Mouse (Mus musculus) lung, embryonic 14.5 days (tissue): ENCODE results near the gene Zscan26. TPM values are rescaled to one million over a fixed set of nuclear protein-coding genes. Genes with fewer than 3 reads are reported as not detected.

Experiments
- ATAC-seq: fragments of 200-750 bp; cut with Nextera tagmentation; 2 replicates; pipeline ENCODE4 v1.8.0; 2017; ENCODE audit warnings: mild to moderate bottlenecking, moderate TSS enrichment, moderate library complexity; ENCODE audit not compliant: insufficient read depth
- DNase-seq: peaks from one replicate; pipeline ENCODE4 v3.0.0-alpha.2; 2015
- H3K27ac ChIP-seq: fragments of 300-500 bp; sonication (generic); 2 replicates; pipeline ENCODE4 v1.5.1; 2014; ENCODE audit warnings: low read depth, mild to moderate bottlenecking, moderate library complexity
- H3K27me3 ChIP-seq: fragments of 300-500 bp; sonication (generic); 2 replicates; pipeline ENCODE4 v1.6.1; 2014; ENCODE audit warnings: low read length, control low read depth; ENCODE audit not compliant: insufficient read depth
- H3K36me3 ChIP-seq: fragments of 300-500 bp; sonication (generic); 2 replicates; pipeline ENCODE4 v1.6.1; 2014; ENCODE audit warnings: control low read depth; ENCODE audit not compliant: insufficient read depth
- H3K4me1 ChIP-seq: fragments of 300-500 bp; sonication (generic); 2 replicates; pipeline ENCODE4 v1.6.1; 2014; ENCODE audit warnings: antibody characterized with exemption, control low read depth; ENCODE audit not compliant: insufficient read depth
- H3K4me2 ChIP-seq: fragments of 300-500 bp; sonication (generic); 2 replicates; pipeline ENCODE4 v1.6.1; 2014; ENCODE audit warnings: mild to moderate bottlenecking
- H3K4me3 ChIP-seq: fragments of 300-500 bp; sonication (generic); 2 replicates; pipeline ENCODE4 v1.5.1; 2014; ENCODE audit warnings: low read depth, low read length
- H3K9ac ChIP-seq: fragments of 300-500 bp; sonication (generic); 2 replicates; pipeline ENCODE4 v1.6.1; 2014
- H3K9me3 ChIP-seq: fragments of 300-500 bp; sonication (generic); 2 replicates; pipeline ENCODE4 v1.6.1; 2016; ENCODE audit warnings: low read depth, low read length, control low read depth
- CTCF ChIP-seq: IDR thresholded peaks from 2 replicates; pipeline ENCODE4 v1.5.1; 2016; ENCODE audit warnings: antibody characterized with exemption, low read depth
- WGBS: fragments of 180-500 bp; shearing (Covaris S2); extraction: QIAGEN DNeasy Blood & Tissue Kit; methylation state at CpG from one replicate; pipeline ENCODE4 v1.1.7; 2014; 5-methylcytosine and 5-hydroxymethylcytosine counted together
- polyA plus RNA-seq: library from polyadenylated mRNA; unstranded; fragments of >200 nt; fragmentation: Nextera tagmentation; extraction: Ambion mirVana; gene quantifications from 2 replicates; pipeline ENCODE4 v1.2.1, GENCODE M21; 2014

Zscan26 gene
- polyA plus RNA-seq, 1 experiment from 2014 or later: 27.6 TPM

DNA sequence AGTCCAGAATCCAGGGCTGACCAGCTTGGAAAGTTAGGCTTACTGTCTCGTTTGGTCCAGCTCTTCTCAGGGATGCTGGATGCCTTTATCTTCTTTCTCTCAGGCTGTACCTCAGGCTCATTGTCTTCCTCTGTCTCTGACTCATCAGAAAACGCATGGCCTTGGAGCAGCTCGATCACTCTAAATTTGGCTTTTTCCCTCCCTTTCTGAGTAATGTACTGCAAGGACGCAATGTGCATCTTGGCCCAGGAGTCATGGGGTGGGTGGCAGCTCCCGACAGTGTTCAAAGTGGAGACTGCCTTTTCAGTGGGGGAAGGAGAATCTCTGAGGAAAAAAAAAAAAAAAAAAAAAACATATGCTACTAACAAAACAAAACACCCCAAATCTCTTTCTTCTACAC lies 30.2 kb downstream of the Zscan26 start:
- no peak overlapping the region for H3K9ac ChIP-seq
- no peak overlapping the region for H3K4me2 ChIP-seq
- 59% methylated on average over 5 of the region's 5 CpGs for WGBS

DNA sequence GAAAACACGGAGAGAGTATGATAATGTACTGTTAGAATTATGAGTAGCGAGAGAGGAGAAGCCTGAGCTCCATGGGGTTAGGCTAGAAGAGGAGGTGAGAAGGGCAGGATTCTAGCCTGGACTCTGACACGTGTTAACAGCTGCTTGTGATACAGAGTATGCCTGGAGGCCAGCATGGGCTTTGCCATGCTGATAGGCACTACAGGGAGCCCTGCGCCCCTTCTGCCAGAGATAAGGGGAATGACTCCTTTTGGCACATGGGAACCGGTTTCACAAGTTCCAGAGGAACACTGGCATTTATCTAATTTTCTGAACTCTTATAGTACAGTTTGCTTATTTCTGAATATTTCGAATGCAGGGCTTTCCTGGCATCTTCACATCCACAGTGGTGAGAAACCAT lies 34.7 kb downstream of the Zscan26 start:
- 44% methylated on average over 6 of the region's 6 CpGs for WGBS
- Histone ChIP-seq H3K4me3 (no peak overlapping the region), H3K36me3 (no peaks in the 10 kb centered on the region), H3K4me1 (no peaks in the 10 kb centered on the region; the same call in 1 of the 2 replicates), H3K4me2 (no peak overlapping the region), H3K9ac (no peak overlapping the region), H3K27ac (no peak overlapping the region; the same call in 1 of the 2 replicates), H3K27me3 (no peaks in the 10 kb centered on the region), H3K9me3 (no peaks in the 10 kb centered on the region)
- TF ChIP-seq CTCF: no peak
- DNase-seq: no peak
- no peak; the same call in 1 of the 2 replicates for ATAC-seq

More for the DNA sequence above, 30.2 kb downstream of the Zscan26 start:
- TF ChIP-seq CTCF: no peak
- DNase-seq: no peak
- Histone ChIP-seq H3K27me3 (no peaks in the 10 kb centered on the region), H3K36me3 (no peaks in the 10 kb centered on the region), H3K4me1 (no peaks in the 10 kb centered on the region), H3K4me3 (no peak overlapping the region), H3K27ac (no peak overlapping the region), H3K9me3 (no peaks in the 10 kb centered on the region)
- ATAC-seq: no peak

DNA sequence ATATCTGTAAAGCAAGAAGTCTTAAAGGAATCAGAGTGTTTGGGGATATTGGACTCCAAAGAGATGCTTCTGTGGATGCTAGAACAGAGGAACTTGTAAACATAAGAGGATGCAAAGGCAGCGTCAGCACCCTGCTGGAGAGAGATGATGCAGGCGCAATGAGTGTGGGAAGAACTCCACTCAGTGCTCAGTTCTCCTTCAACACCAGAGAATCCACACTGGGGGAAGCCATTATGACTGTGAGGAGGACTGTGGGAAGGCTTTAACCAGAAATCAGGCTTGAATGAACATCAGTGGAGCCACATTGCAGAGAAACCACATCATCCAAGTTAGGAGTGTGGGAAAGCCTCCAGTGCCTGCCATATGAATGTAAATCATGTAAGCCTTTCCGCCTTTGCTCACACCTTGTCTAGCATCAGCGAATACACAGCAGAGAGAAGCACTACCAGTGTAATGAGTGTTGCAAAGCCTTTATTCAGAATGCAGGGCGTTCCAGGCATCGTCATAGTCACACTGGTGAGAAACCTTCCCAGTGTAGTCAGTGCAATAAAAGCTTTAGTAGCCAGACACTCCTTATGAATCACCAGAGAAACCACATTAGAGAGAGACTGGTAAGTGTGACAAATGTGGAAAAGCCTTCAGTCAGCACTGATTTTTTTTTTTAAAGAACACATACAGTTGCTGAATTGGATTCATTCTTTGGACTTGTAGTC lies 36.1 kb downstream of the Zscan26 start:
- Histone ChIP-seq H3K4me2 (no peak overlapping the region), H3K4me1 (no peaks in the 10 kb centered on the region; the same call in 1 of the 2 replicates), H3K36me3 (no peaks in the 10 kb centered on the region), H3K27me3 (no peaks in the 10 kb centered on the region), H3K27ac (no peak overlapping the region), H3K9me3 (no peaks in the 10 kb centered on the region), H3K4me3 (no peak overlapping the region), H3K9ac (no peak overlapping the region)
- DNase-seq: no peak
- ATAC-seq: no peak
- 76% methylated on average over 6 of the region's 6 CpGs for WGBS
- TF ChIP-seq CTCF: no peak

DNA sequence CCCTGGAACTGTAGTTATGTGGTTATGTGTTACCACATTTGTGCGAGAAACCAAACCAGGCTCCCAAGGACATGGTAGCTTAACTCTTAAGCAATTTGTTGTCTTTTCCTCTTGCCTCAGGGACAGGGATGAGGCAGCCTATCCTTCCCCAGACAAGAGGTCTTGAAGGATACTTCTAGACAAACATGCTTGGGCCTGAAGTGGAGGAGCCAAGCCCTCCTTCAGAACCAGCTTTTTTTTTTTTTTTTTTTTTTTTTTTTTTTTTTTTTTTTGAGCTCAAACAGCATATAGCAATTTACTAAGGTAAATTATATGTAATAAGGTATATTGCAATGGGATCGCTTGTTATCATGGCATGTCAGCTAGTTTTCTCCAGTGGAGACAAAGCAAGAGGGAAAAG lies 37.8 kb downstream of the Zscan26 start:
- Histone ChIP-seq H3K9me3 (no peaks in the 10 kb centered on the region), H3K4me2 (no peak overlapping the region), H3K4me3 (no peak overlapping the region), H3K4me1 (no peaks in the 10 kb centered on the region; the same call in 1 of the 2 replicates), H3K9ac (no peak overlapping the region; the same call in 1 of the 2 replicates), H3K27me3 (no peaks in the 10 kb centered on the region), H3K36me3 (no peaks in the 10 kb centered on the region), H3K27ac (no peak overlapping the region)
- TF ChIP-seq CTCF: no peak
- no peak for DNase-seq
- ATAC-seq: no peak
- 87% methylated on average over 2 of the region's 2 CpGs for WGBS

DNA sequence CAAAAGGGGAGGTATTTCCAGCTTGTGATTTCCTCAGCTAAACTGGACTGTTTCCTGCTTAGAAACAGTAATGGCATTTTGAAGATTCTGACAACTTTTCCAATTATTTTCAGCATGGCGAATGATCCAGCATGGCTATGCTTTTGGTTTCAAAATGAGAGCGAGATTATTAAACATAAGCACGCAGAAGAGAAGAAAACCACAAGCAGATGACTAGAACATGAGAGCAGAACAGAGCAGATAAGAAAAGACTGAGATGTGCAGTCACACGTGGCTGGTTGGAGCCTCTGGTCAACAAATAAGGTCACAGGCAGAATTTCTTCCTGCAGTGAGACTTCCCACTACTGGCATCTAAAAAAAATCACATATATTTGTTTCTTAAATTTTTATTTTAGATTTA lies 38.3 kb downstream of the Zscan26 start:
- ATAC-seq (no peak), DNase-seq (no peak)
- Histone ChIP-seq H3K27ac (peak overlapping the region; percentile 0; the same call in 1 of the 2 replicates), H3K9me3 (no peaks in the 10 kb centered on the region), H3K36me3 (no peaks in the 10 kb centered on the region), H3K27me3 (no peaks in the 10 kb centered on the region), H3K4me1 (no peaks in the 10 kb centered on the region; the same call in 1 of the 2 replicates), H3K4me3 (no peak overlapping the region), H3K9ac (no peak overlapping the region; the same call in 1 of the 2 replicates), H3K4me2 (peak overlapping the region; percentile 31; the same call in 1 of the 2 replicates)
- no peak for TF ChIP-seq CTCF
- 62% methylated on average over 4 of the region's 4 CpGs for WGBS

DNA sequence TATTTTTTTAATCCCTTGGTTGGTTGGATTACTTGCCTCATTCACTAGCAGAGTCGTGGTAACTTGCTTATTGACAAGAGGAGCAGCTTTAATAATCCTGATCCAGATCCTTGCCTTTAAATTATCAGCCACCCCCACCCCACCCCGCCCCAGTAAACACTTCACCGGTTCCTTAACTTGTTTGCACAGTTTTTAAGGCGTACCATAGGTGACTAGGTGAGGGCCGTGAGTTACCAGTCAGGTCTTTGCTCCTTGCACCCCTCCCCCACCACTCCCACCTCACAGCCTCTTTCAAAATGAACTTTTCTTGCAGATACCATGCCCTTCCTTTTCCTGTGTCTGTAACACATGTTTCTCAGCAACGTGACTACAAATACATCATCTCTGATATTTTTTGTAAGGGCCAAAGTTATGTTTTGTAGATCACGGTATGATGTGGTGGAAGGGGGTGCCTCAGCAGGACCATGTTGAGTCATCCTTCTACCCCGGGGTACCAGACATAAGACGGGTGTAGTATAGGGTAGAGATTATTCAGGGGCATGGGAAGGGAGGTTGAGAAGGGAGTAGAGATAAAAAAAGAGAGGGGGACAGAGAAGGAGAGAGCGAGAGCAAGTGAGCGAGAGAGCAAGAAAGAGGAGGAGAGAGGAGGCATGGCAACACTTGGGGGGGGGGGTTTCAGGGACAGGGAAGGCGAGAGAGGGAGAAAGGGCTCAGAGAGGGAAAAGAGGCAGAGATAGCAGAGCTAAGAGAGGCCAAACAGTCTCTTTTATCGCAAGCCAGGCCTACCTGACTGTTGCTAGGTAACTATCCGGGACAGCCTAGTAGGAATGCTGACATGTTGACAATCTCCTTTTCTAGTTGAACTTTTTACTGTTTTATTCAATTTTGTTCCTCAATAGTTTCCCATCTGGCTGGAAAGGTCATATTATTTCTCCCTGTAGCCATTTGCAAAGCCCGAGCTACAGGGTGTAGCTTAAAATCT lies 39.0 kb downstream of the Zscan26 start:
- Histone ChIP-seq H3K9me3 (no peaks in the 10 kb centered on the region), H3K27ac (peak overlapping the region; percentile 58; the same call in 1 of the 2 replicates), H3K4me1 (no peaks in the 10 kb centered on the region; the same call in 1 of the 2 replicates), H3K9ac (no peak overlapping the region), H3K27me3 (no peaks in the 10 kb centered on the region), H3K4me2 (peak overlapping the region; percentile 31), H3K4me3 (no peak overlapping the region), H3K36me3 (no peaks in the 10 kb centered on the region)
- TF ChIP-seq CTCF: no peak
- ATAC-seq (peak; percentile 47; the same call in 1 of the 2 replicates), DNase-seq (peak; percentile 19)
- 48% methylated on average over 15 of the region's 15 CpGs for WGBS
